Mouse (Mus musculus) embryonic fibroblast, embryonic 13.5 days (primary cell): ENCODE results near the gene Lmcd1.

ENCODE experiments used
- CTCF ChIP-seq: IDR thresholded peaks from 2 replicates; pipeline ENCODE4 v1.5.1; 2011; ENCODE audit warnings: mild to moderate bottlenecking, control low read depth, low read length, moderate library complexity, borderline replicate concordance; ENCODE audit not compliant: insufficient read depth
- POLR2A ChIP-seq: IDR thresholded peaks from 2 replicates; pipeline ENCODE4 v1.6.1; 2011; ENCODE audit warnings: low read depth, mild to moderate bottlenecking, control low read depth, low read length, moderate library complexity

- TF ChIP-seq POLR2A (no peak), CTCF (peak; percentile 76)
These were observed 88.9 kb downstream of the Lmcd1 start for GRCm38 (mm10) chr6:112362349-112362958.
